Mouse (Mus musculus): ENCODE data around the gene Il13. TPM values are rescaled to one million over a fixed set of nuclear protein-coding genes. Genes with fewer than 3 reads are reported as not detected.

Gene Il13
- polyA plus RNA-seq, 1 experiment from 2014 or later, result not detected

Other genes with a start within 250 kb of the Il13 start
- 0.33 and 0.44 TPM in 2 replicates for gene Leap2, start 211.5 kb downstream of the Il13 start, polyA plus RNA-seq (2015; fragmentation: Nextera tagmentation; extraction: Ambion mirVana)
- 747 and 916 TPM in 2 replicates for gene Uqcrq, start 203.9 kb downstream of the Il13 start, polyA plus RNA-seq (2015; fragmentation: Nextera tagmentation; extraction: Ambion mirVana)
- 3.0 and 4.1 TPM in 2 replicates for gene Gdf9, start 203.7 kb downstream of the Il13 start, polyA plus RNA-seq (2015; fragmentation: Nextera tagmentation; extraction: Ambion mirVana)
- not detected in 2 replicates for gene Gm10447, start 177.6 kb downstream of the Il13 start, polyA plus RNA-seq (2015; fragmentation: Nextera tagmentation; extraction: Ambion mirVana)
- 3.2 and 3.6 TPM in 2 replicates for gene Shroom1, start 177.5 kb downstream of the Il13 start, polyA plus RNA-seq (2015; fragmentation: Nextera tagmentation; extraction: Ambion mirVana)
- gene Gm9837, start 164.2 kb downstream of the Il13 start, polyA plus RNA-seq (2015; fragmentation: Nextera tagmentation; extraction: Ambion mirVana), result not detected in 2 replicates
- gene Gm9945, start 154.5 kb downstream of the Il13 start, polyA plus RNA-seq (2015; fragmentation: Nextera tagmentation; extraction: Ambion mirVana), result 0.34 TPM in 1 of 2 replicates, not detected in the other
- gene Sowaha, start 154.4 kb downstream of the Il13 start, polyA plus RNA-seq (2015; fragmentation: Nextera tagmentation; extraction: Ambion mirVana), result 1.5 TPM in 2 replicates
- 23.1 and 23.4 TPM in 2 replicates for gene Sept8, start 115.4 kb downstream of the Il13 start, polyA plus RNA-seq (2015; fragmentation: Nextera tagmentation; extraction: Ambion mirVana)
- gene Kif3a, start 67.3 kb downstream of the Il13 start, polyA plus RNA-seq (2015; fragmentation: Nextera tagmentation; extraction: Ambion mirVana), result 306 and 352 TPM in 2 replicates
- 3.9 and 4.5 TPM in 2 replicates for gene Il4, start 16.0 kb downstream of the Il13 start, polyA plus RNA-seq (2015; fragmentation: Nextera tagmentation; extraction: Ambion mirVana)
- gene Rad50, start 72.6 kb upstream of the Il13 start, polyA plus RNA-seq (2015; fragmentation: Nextera tagmentation; extraction: Ambion mirVana), result 11.7 and 12.3 TPM in 2 replicates
- not detected in 2 replicates for gene Il5, start 86.1 kb upstream of the Il13 start, polyA plus RNA-seq (2015; fragmentation: Nextera tagmentation; extraction: Ambion mirVana)
- 3.5 and 3.9 TPM in 2 replicates for gene Irf1, start 135.3 kb upstream of the Il13 start, polyA plus RNA-seq (2015; fragmentation: Nextera tagmentation; extraction: Ambion mirVana)
- not detected in 2 replicates for gene Gm17334, start 138.5 kb upstream of the Il13 start, polyA plus RNA-seq (2015; fragmentation: Nextera tagmentation; extraction: Ambion mirVana)
- gene Gm12216, start 224.6 kb upstream of the Il13 start, polyA plus RNA-seq (2015; fragmentation: Nextera tagmentation; extraction: Ambion mirVana), result 0.40 and 0.52 TPM in 2 replicates